Mouse (Mus musculus): ENCODE results near the gene Hyal1. TPM values are rescaled to one million over a fixed set of nuclear protein-coding genes. Genes with fewer than 3 reads are reported as not detected.
"Not testable (repeated sequence)": the region's sequence is repeated elsewhere in the genome, so short reads cannot be mapped to it uniquely, and the experiment has no call there.

The Hyal1 gene
- polyA plus RNA-seq, 1 experiment = 16.8 TPM

GRCm38 (mm10) chr9:107571534-107572326 lies 5.0 kb upstream of the Hyal1 start:
- DNase-seq (ENCODE audit: low spot score) = no peak

- DNase-seq (ENCODE audit: low spot score) = no peak
Measured at GRCm38 (mm10) chr9:107572327-107572662, 4.4 kb upstream of the Hyal1 start.

GRCm38 (mm10) chr9:107573774-107574173 lies 3.0 kb upstream of the Hyal1 start:
- DNase-seq (ENCODE audit: low spot score) = not testable (repeated sequence)

GRCm38 (mm10) chr9:107575579-107576356 lies 959 bp upstream of the Hyal1 start:
- DNase-seq (ENCODE audit: low spot score) = no peak

- no peak for DNase-seq (ENCODE audit: low spot score)
Measured at GRCm38 (mm10) chr9:107577871-107578270, 1.1 kb downstream of the Hyal1 start.

- no peak for DNase-seq (ENCODE audit: low spot score)
Measured at GRCm38 (mm10) chr9:107578587-107578986, 1.9 kb downstream of the Hyal1 start, which contains the start of gene Naa80. Naa80 (plus strand) TSS chr9:107578887.

- DNase-seq (ENCODE audit: low spot score) = no peak
Measured at GRCm38 (mm10) chr9:107579023-107579900, 2.5 kb downstream of the Hyal1 start.

- peak; percentile 76 for DNase-seq (ENCODE audit: low spot score)
Measured at GRCm38 (mm10) chr9:107580501-107581317, 4.0 kb downstream of the Hyal1 start, which contains the start of gene Hyal3. Hyal3 (plus strand) TSS chr9:107580818.

GRCm38 (mm10) chr9:107581584-107581983 lies 4.9 kb downstream of the Hyal1 start:
- DNase-seq (ENCODE audit: low spot score) = no peak

GRCm38 (mm10) chr9:107582509-107583062 lies 5.9 kb downstream of the Hyal1 start:
- DNase-seq (ENCODE audit: low spot score) = no peak

GRCm38 (mm10) chr9:107583174-107583573 lies 6.4 kb downstream of the Hyal1 start:
- DNase-seq (ENCODE audit: low spot score) = no peak

GRCm38 (mm10) chr9:107586504-107586903 lies 9.8 kb downstream of the Hyal1 start:
- no peak for DNase-seq (ENCODE audit: low spot score)

- DNase-seq (ENCODE audit: low spot score) = peak; percentile 79
Measured at GRCm38 (mm10) chr9:107586974-107587832, 10.5 kb downstream of the Hyal1 start, which contains the start of gene Ifrd2. Ifrd2 (plus strand) TSS chr9:107587642.

GRCm38 (mm10) chr9:107587833-107588639 lies 11.3 kb downstream of the Hyal1 start:
- DNase-seq (ENCODE audit: low spot score) = no peak

- DNase-seq (ENCODE audit: low spot score) = no peak
Measured at GRCm38 (mm10) chr9:107590058-107590772, 13.5 kb downstream of the Hyal1 start.

GRCm38 (mm10) chr9:107590773-107591060 lies 14.0 kb downstream of the Hyal1 start:
- no peak for DNase-seq (ENCODE audit: low spot score)

GRCm38 (mm10) chr9:107593101-107593976 lies 16.6 kb downstream of the Hyal1 start:
- no peak for DNase-seq (ENCODE audit: low spot score)

Data from urinary bladder, adult 2 months (tissue).